Mouse (Mus musculus) embryonic fibroblast, embryonic 13.5 days (primary cell): ENCODE results near the gene Tshz2.

Experiments
- CTCF ChIP-seq: IDR thresholded peaks from 2 replicates; pipeline ENCODE4 v1.5.1; 2011; ENCODE audit warnings: mild to moderate bottlenecking, control low read depth, low read length, moderate library complexity, borderline replicate concordance; ENCODE audit not compliant: insufficient read depth
- POLR2A ChIP-seq: IDR thresholded peaks from 2 replicates; pipeline ENCODE4 v1.6.1; 2011; ENCODE audit warnings: low read depth, mild to moderate bottlenecking, control low read depth, low read length, moderate library complexity

GRCm38 (mm10) chr2:169597357-169597756 lies 35.5 kb upstream of the Tshz2 start:
- no peak for TF ChIP-seq CTCF
- TF ChIP-seq POLR2A = no peak
